Mouse (Mus musculus) forebrain, embryonic 13.5 days (tissue): ENCODE measurements around the gene Plppr5. TPM values are rescaled to one million over a fixed set of nuclear protein-coding genes. Genes with fewer than 3 reads are reported as not detected.

Experiments
- ATAC-seq: fragments of 200-750 bp; cut with Nextera tagmentation; 2 replicates; pipeline ENCODE4 v1.8.0; 2017
- H3K27ac ChIP-seq: fragments of 300-500 bp; sonication (generic); 2 replicates; pipeline ENCODE4 v1.5.1; 2015; ENCODE audit warnings: inconsistent platforms, mild to moderate bottlenecking, moderate library complexity
- H3K27me3 ChIP-seq: fragments of 300-500 bp; sonication (generic); 2 replicates; pipeline ENCODE4 v1.6.1; 2015; ENCODE audit warnings: mild to moderate bottlenecking, inconsistent platforms
- H3K36me3 ChIP-seq: fragments of 300-500 bp; sonication (generic); 2 replicates; pipeline ENCODE4 v1.6.1; 2015; ENCODE audit warnings: mild to moderate bottlenecking, inconsistent platforms; ENCODE audit not compliant: poor library complexity, severe bottlenecking
- H3K4me1 ChIP-seq: fragments of 300-500 bp; sonication (generic); 2 replicates; pipeline ENCODE4 v1.6.1; 2015; ENCODE audit warnings: inconsistent platforms
- H3K4me2 ChIP-seq: fragments of 300-500 bp; sonication (generic); 2 replicates; pipeline ENCODE4 v1.6.1; 2015; ENCODE audit warnings: inconsistent platforms, mild to moderate bottlenecking, moderate library complexity
- H3K4me3 ChIP-seq: fragments of 300-500 bp; sonication (generic); 2 replicates; pipeline ENCODE4 v1.5.1; 2015; ENCODE audit warnings: mild to moderate bottlenecking, inconsistent platforms
- H3K9ac ChIP-seq: fragments of 300-500 bp; sonication (generic); 2 replicates; pipeline ENCODE4 v1.6.1; 2015; ENCODE audit warnings: mild to moderate bottlenecking, inconsistent platforms
- H3K9me3 ChIP-seq: fragments of 300-500 bp; sonication (generic); replicated peaks from 2 replicates; pipeline ENCODE4 v1.6.1; 2016; ENCODE audit warnings: inconsistent platforms
- WGBS: fragments of 180-500 bp; shearing (Covaris S2); methylation state at CpG from one replicate; pipeline ENCODE4 v1.1.7; 2015; 5-methylcytosine and 5-hydroxymethylcytosine counted together
- polyA plus RNA-seq: library from polyadenylated mRNA; unstranded; fragments of >200 nt; fragmentation: Nextera tagmentation; extraction: Ambion mirVana; gene quantifications from 2 replicates; pipeline ENCODE4 v1.2.1, GENCODE M21; 2015

The Plppr5 gene
- polyA plus RNA-seq, 1 experiment from 2014 or later: 1.7 TPM

GRCm38 (mm10) chr3:117614856-117615255 is 40.2 kb downstream of the Plppr5 start:
- peak; percentile 70; the same call in 1 of the 2 replicates for ATAC-seq
- H3K9me3 ChIP-seq: no peaks in the 10 kb centered on the region
- H3K36me3 ChIP-seq: no peaks in the 10 kb centered on the region
- H3K4me2 ChIP-seq: no peak overlapping the region
- H3K27me3 ChIP-seq: no peaks in the 10 kb centered on the region
- H3K4me1 ChIP-seq: peaks cover 5% of the 10 kb centered on the region
- H3K4me3 ChIP-seq: no peak overlapping the region
- 68% methylated on average over 1 of the region's 1 CpGs for WGBS
- no peak overlapping the region for H3K9ac ChIP-seq
- no peak overlapping the region for H3K27ac ChIP-seq

- H3K4me3 ChIP-seq: no peak overlapping the region
- no peaks in the 10 kb centered on the region for H3K9me3 ChIP-seq
- peaks cover 8% of the 10 kb centered on the region; the same call in 1 of the 2 replicates for H3K4me1 ChIP-seq
- peak; percentile 57; the same call in 1 of the 2 replicates for ATAC-seq
- no peak overlapping the region for H3K9ac ChIP-seq
- H3K27ac ChIP-seq: no peak overlapping the region
- no peak overlapping the region for H3K4me2 ChIP-seq
- H3K27me3 ChIP-seq: no peaks in the 10 kb centered on the region
- 86% methylated on average over 13 of the region's 13 CpGs for WGBS
- no peaks in the 10 kb centered on the region for H3K36me3 ChIP-seq
These were observed 50.8 kb downstream of the Plppr5 start for GRCm38 (mm10) chr3:117625257-117626001.

GRCm38 (mm10) chr3:117628799-117629198 is 54.2 kb downstream of the Plppr5 start:
- peak; percentile 65 for ATAC-seq
- H3K27ac ChIP-seq: no peak overlapping the region
- no peak overlapping the region for H3K9ac ChIP-seq
- 17% methylated on average over 3 of the region's 3 CpGs for WGBS
- no peaks in the 10 kb centered on the region for H3K36me3 ChIP-seq
- no peak overlapping the region for H3K4me2 ChIP-seq
- peaks cover 8% of the 10 kb centered on the region; the same call in 1 of the 2 replicates for H3K4me1 ChIP-seq
- H3K9me3 ChIP-seq: no peaks in the 10 kb centered on the region
- no peaks in the 10 kb centered on the region for H3K27me3 ChIP-seq
- no peak overlapping the region for H3K4me3 ChIP-seq

GRCm38 (mm10) chr3:117630332-117630731 is 55.7 kb downstream of the Plppr5 start:
- no peak overlapping the region for H3K9ac ChIP-seq
- no peak overlapping the region for H3K4me3 ChIP-seq
- no peak overlapping the region for H3K27ac ChIP-seq
- H3K9me3 ChIP-seq: no peaks in the 10 kb centered on the region
- no peaks in the 10 kb centered on the region for H3K27me3 ChIP-seq
- no peak overlapping the region for H3K4me2 ChIP-seq
- no peaks in the 10 kb centered on the region for H3K36me3 ChIP-seq
- 78% methylated on average over 2 of the region's 2 CpGs for WGBS
- peaks cover 8% of the 10 kb centered on the region; the same call in 1 of the 2 replicates for H3K4me1 ChIP-seq
- ATAC-seq: no peak

DNA sequence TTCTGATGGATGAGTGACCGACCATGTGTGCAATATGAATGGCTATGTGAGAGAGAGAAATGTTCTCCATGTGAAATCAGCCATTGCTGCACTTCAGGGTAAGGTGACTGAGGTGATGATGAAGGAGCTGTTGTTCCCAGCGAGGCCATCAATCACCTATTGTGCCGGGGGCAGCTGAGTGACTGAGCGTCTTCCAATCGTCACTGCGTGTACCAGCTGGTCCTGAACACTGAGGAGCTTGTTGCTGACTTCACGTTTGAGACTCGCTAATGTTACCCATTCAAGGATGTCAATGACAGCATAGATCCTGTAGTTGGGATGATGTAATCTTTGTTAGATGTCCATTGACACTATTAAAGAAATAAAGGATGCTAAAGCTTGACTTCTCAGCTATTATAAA is 74.0 kb downstream of the Plppr5 start:
- Histone ChIP-seq H3K4me2 (no peak overlapping the region), H3K36me3 (no peaks in the 10 kb centered on the region), H3K9ac (no peak overlapping the region), H3K4me3 (no peak overlapping the region), H3K9me3 (no peaks in the 10 kb centered on the region), H3K27me3 (no peaks in the 10 kb centered on the region), H3K27ac (no peak overlapping the region), H3K4me1 (no peaks in the 10 kb centered on the region)
- no peak for ATAC-seq
- WGBS: 67% methylated on average over 8 of the region's 8 CpGs

- H3K9me3 ChIP-seq: no peaks in the 10 kb centered on the region
- ATAC-seq: peak; percentile 50; the same call in 1 of the 2 replicates
- no peaks in the 10 kb centered on the region for H3K4me1 ChIP-seq
- no peak overlapping the region for H3K4me2 ChIP-seq
- H3K27ac ChIP-seq: no peak overlapping the region
- 71% methylated on average over 1 of the region's 1 CpGs for WGBS
- H3K4me3 ChIP-seq: no peak overlapping the region
- no peaks in the 10 kb centered on the region for H3K36me3 ChIP-seq
- H3K9ac ChIP-seq: no peak overlapping the region
- H3K27me3 ChIP-seq: no peaks in the 10 kb centered on the region
These were observed 89.7 kb downstream of the Plppr5 start for GRCm38 (mm10) chr3:117664316-117664715.

DNA sequence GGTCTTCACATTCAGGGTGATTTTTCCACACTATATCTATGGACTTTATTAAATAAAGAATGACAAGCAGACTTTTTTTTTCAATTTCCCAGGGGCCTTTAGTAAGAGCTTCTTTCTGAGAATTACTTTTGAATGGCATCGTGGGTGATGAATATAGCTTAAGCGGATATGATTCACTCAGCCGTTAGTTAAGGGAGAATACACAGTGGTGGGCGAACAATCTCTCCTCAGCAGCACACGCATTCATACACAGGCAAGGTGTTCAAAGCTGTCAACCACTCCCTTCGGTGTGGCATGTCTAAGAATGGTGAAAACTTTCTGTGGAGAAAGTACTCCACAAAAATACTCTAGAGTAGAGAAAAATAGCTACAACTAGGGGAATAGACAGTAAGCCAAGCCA is 104.6 kb downstream of the Plppr5 start:
- no peaks in the 10 kb centered on the region for H3K4me1 ChIP-seq
- ATAC-seq: no peak
- no peak overlapping the region for H3K4me2 ChIP-seq
- WGBS: 84% methylated on average over 6 of the region's 6 CpGs
- H3K36me3 ChIP-seq: no peaks in the 10 kb centered on the region
- no peak overlapping the region for H3K4me3 ChIP-seq
- H3K27me3 ChIP-seq: no peaks in the 10 kb centered on the region
- no peaks in the 10 kb centered on the region for H3K9me3 ChIP-seq
- H3K27ac ChIP-seq: no peak overlapping the region
- H3K9ac ChIP-seq: no peak overlapping the region

DNA sequence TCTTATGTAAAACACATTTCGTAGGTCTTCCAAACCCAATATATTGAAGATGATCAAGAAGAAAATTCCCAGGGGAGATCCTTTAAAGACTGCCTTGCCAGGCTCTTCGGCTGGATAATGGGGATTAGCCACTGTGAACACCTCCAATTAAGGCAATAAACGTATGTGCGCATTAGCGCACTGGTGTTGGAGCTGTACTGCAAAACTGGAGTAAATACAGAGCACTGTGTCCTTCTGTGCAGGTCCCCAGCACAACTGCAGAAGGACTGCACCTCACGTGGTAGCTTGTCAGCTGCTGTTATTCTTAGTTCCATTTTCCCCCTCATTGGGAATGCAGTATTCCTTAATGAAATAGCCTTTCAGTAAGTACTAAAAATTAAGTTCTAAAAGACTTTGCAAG is 110.0 kb downstream of the Plppr5 start:
- H3K9ac ChIP-seq: no peak overlapping the region
- no peak overlapping the region for H3K4me2 ChIP-seq
- H3K36me3 ChIP-seq: no peaks in the 10 kb centered on the region
- no peaks in the 10 kb centered on the region for H3K4me1 ChIP-seq
- no peak for ATAC-seq
- no peak overlapping the region for H3K27ac ChIP-seq
- no peaks in the 10 kb centered on the region for H3K9me3 ChIP-seq
- no peaks in the 10 kb centered on the region for H3K27me3 ChIP-seq
- no peak overlapping the region for H3K4me3 ChIP-seq
- 34% methylated on average over 6 of the region's 6 CpGs for WGBS

GRCm38 (mm10) chr3:117686036-117686435 is 111.4 kb downstream of the Plppr5 start:
- no peaks in the 10 kb centered on the region for H3K9me3 ChIP-seq
- H3K9ac ChIP-seq: no peak overlapping the region
- H3K27me3 ChIP-seq: no peaks in the 10 kb centered on the region
- 76% methylated on average over 3 of the region's 3 CpGs for WGBS
- ATAC-seq: no peak
- no peak overlapping the region for H3K4me3 ChIP-seq
- no peaks in the 10 kb centered on the region for H3K4me1 ChIP-seq
- H3K36me3 ChIP-seq: no peaks in the 10 kb centered on the region
- no peak overlapping the region for H3K27ac ChIP-seq
- H3K4me2 ChIP-seq: no peak overlapping the region

- Histone ChIP-seq H3K27ac (no peak overlapping the region), H3K9me3 (no peaks in the 10 kb centered on the region), H3K36me3 (no peaks in the 10 kb centered on the region), H3K4me1 (no peaks in the 10 kb centered on the region), H3K4me2 (no peak overlapping the region), H3K4me3 (no peak overlapping the region), H3K9ac (no peak overlapping the region), H3K27me3 (no peaks in the 10 kb centered on the region)
- ATAC-seq: no peak
- 90% methylated on average over 7 of the region's 7 CpGs for WGBS
These were observed 112.0 kb downstream of the Plppr5 start for GRCm38 (mm10) chr3:117686648-117687047.

- no peaks in the 10 kb centered on the region for H3K4me1 ChIP-seq
- H3K9ac ChIP-seq: no peak overlapping the region
- ATAC-seq: no peak
- no peaks in the 10 kb centered on the region for H3K27me3 ChIP-seq
- H3K4me3 ChIP-seq: no peak overlapping the region
- no peak overlapping the region for H3K4me2 ChIP-seq
- H3K9me3 ChIP-seq: no peaks in the 10 kb centered on the region
- WGBS: 42% methylated on average over 1 of the region's 1 CpGs
- no peaks in the 10 kb centered on the region for H3K36me3 ChIP-seq
- H3K27ac ChIP-seq: no peak overlapping the region
These were observed 120.1 kb downstream of the Plppr5 start for GRCm38 (mm10) chr3:117694736-117695135.

DNA sequence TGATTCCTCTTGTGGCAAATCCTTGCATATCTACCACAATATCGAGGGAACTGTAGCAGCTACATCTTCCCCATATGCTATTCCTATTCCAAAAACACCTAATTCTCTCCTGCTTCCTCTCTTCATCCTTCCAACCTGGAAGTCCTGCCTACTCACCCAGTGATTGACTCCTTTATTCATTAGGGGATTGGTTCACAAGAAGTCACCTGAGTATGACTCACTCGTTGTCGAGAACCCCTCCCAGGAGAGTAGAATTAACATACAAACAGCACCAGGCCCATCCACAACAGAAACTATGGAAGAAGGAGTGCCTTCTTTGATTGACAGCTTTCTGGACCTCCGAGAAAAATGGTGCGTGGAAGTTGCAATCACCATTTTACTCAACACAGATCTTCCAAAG is 121.7 kb downstream of the Plppr5 start:
- 89% methylated on average over 5 of the region's 5 CpGs for WGBS
- no peaks in the 10 kb centered on the region for H3K36me3 ChIP-seq
- no peaks in the 10 kb centered on the region for H3K4me1 ChIP-seq
- H3K9me3 ChIP-seq: no peaks in the 10 kb centered on the region
- H3K4me2 ChIP-seq: no peak overlapping the region
- no peak overlapping the region for H3K4me3 ChIP-seq
- H3K27ac ChIP-seq: no peak overlapping the region
- no peak for ATAC-seq
- no peak overlapping the region for H3K9ac ChIP-seq
- no peaks in the 10 kb centered on the region for H3K27me3 ChIP-seq

DNA sequence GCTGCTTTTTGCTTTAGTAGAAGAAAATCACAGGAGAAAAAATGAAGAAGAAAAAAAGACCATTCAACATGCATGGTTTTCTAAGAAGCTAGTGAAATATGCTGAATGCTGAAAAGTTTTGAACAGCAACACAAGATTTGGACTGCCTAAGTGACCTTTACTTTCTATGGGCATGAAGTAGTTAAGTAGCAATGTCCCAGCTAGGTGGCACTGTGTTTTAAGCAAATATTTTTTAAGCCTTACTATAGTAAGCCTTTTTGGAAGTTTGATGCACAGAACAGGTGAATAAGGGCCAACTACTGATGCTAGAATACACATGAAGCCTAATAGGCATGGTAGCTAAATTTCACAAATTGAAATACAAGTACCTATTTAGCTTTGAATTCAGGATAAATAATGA is 134.2 kb downstream of the Plppr5 start:
- Histone ChIP-seq H3K4me2 (no peak overlapping the region), H3K4me1 (no peaks in the 10 kb centered on the region), H3K9me3 (0 out of 2 replicates have a peak, but pooled peaks cover 3% of the 10 kb centered on the region), H3K27ac (no peak overlapping the region), H3K36me3 (no peaks in the 10 kb centered on the region), H3K9ac (no peak overlapping the region), H3K4me3 (no peak overlapping the region), H3K27me3 (no peaks in the 10 kb centered on the region)
- no peak for ATAC-seq
